Mouse (Mus musculus): Measurements from ENCODE around the gene Ccdc9b.

Ccdc9b gene

DNA sequence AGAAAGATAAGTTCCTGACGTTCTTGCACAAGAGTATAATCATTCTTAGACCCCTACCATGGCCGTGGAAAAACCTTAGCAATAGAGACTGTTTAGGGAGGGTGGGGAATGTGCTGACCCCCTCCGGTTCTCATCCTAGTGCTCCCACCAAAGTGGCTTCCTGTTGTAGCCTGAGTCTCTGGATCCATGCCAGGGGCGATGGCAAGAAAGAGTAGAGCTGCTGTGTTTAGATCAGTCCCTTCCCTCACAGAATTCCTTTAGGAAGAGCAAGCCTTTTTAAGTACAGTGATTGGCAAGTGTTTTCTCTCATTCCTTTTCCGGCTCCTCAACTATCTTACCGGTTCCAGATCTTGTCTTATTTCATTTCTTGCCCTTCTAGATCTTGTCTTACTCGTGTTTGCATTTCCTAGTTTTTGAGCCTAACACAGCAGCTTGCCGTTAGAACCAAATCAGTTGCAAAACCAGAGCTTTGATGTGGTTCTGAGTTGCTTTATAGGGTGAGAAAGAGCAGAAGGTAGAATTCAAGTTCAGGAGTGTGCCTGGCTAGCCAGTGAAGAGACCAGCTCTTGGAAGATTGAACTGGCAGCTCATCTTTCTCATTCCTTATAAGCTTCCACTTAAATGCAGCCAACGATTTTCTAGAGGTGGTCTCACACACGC lies 15.0 kb downstream of the Ccdc9b start:
- no peak for DNase-seq (ENCODE audit: low spot score in 2 of 2)

DNA sequence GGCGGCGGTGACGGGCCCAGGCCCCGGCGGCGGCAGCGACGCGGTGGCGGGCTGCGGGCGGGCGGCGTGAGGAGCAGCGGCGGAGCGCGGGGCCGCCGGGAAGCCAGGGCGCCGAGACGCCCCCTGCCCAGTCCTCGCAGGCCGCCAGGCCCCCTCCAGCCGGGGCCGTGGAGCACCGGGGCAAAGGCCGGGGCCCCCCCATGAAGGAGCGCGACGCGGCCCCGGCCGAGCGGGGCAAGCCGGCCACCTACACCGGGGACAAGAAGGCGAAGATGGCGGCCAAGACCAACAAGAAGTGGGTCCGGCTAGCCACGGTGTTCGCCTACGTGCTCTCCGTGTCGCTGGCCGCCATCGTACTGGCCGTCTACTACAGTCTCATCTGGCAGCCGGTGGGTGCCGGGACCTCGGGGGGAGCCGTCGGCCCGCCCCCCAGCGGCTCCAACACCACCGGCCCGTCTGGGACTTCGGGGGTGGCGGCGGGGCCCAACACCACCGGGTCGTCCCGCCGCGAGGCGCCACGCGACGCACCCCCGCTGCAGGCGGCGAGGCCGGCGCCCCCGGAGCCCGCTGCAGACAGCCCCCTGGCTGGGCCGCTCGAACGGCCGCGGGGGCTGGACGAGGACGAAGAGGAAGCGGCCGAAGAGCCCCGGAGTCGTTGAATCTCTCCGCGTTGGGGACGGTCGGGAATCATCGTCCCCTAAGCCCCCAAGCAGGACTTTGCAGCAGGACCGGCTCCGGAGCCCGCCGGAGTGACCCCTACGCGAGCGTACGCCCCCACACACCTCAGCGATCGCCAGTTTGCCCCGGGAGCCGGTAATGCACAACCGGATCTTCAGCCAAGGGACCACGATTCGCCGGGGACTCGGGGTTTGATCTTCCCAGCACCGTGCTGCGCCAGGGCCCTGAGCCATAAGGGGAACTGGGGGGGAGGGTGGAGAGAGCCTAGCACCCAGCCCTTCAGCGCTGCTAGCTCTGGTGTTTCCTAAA lies 16.3 kb downstream of the Ccdc9b start:
- DNase-seq (ENCODE audit: low spot score in 2 of 2), result no peak

DNA sequence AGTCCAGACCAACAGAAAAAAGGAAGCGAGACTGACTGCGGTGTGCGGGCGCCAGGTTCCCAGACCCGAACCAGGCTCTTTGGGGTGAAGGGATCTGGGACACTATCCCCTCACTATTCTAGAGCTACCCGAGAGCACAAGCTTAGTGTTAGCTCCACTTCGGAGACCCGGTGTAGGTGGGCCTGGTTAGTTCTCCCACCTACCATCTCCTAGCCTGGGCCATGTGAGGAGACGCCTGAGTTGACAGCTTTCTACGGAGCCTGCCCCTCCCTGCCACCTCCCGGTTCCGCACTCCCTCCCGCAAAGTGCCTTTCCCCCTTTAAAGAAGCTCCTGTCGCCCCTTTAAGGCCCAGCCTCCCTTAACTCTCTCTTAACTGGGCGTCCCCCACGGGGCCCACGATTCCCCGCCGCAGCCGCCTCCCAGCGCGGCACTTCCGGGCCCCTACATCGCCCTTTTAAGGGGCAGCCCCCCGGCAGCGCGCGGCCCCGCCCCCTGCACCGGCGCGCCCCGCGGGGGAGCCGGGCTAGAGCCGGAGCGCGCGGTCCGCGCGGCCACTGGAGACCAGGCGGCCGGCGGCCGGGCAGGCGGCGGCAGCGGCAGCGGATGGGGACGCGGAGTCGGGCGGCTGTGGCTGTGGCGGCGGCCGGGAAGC lies 17.1 kb downstream of the Ccdc9b start, which contains the start of gene Inafm2:
Gene Inafm2, plus strand, starts transcription at position 527 of the 653 bp plus-strand sequence.
- peak; percentile 89 to 93 for DNase-seq (ENCODE audit: low spot score in 2 of 2)

DNA sequence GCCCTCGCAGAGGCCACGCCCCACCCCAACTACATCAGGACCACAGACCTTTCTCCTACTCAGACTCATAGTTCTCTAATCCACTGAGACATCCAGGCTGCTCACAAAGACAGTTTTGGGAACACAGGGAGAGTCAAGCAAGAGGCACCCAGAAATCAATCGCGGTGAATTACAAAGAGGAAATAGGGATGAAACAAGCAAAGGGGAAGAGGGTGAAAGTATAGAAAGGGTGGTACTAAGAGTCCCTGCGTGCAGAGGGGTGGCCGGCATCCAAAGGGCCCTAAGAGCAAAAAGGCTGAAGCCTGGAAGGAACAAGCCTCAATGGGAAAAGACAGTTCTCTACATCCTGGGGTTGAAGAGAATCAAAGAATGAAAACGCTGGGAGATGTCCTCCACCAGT lies 17.8 kb downstream of the Ccdc9b start:
- DNase-seq (ENCODE audit: low spot score in 2 of 2), result no peak

DNA sequence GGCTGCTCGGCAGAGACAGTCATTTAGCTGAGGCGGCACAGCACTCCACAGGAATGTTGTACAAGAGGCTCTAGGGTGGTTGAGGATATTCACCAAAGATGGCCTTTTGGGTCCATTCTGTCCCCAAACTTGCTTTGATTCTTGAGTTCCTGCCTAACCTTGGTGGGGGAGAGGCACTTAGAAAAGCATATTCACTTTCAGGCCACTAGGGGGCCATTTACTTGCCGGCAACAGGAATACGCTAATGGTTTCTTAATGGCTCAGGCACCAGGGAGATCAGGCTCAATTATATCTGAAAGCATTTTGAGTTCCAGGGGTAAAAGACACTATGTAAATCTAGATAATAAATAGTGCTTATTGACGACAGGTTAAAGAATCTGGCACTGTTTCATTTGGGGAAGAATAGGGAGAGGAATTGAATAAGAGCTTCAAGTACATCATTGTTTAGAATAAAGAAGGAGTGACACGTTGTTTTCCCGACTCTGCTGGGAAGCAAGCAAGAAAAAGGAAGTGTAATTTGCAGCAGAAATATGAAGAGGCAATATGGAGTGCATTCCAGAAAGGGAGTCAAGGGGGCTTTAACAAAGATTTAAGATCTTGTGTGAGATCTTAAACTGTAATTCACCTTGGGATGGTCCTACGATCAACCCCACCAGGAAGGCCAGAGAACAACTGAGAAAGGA lies 19.1 kb downstream of the Ccdc9b start:
- DNase-seq (ENCODE audit: low spot score in 2 of 2), result no peak

DNA sequence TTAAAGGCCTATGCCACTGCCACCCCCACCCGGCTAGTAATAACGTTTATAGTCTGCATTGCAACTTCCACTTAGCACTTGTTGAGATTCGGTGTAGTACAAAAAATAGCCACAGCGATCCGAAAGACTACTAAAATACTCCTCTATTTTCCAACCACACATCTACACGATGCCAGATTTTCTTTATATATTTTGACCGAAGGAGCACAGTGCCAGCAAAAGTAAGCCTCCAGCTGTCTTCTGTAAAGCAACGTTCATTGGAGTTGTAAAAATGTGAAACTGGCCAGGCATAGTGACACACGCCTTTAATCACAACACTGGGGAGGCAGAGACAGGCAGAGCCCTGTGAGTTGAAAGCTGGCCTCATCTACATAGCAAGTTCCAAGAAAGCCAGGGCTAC lies 21.3 kb downstream of the Ccdc9b start:
- peak in 1 of 2 experiments; percentile 70 for DNase-seq (ENCODE audit: low spot score in 2 of 2)

DNA sequence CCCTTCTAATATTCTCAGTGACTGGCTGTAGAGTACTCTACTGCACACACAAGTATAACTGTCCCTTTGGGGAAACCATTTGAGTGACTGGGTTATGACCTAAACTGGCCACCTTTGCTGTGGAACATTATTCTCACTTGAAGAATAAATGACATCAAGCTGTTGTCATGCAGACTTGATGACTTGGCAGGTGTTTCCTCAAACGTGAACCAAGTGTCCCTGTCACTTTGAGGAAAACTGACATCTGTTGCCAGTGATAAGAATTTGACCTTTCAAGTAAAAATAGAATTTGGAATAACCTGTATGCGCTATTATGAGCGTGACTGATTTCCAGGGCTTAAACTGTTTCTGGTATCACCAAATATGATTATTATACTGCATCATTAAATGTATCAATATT lies 22.1 kb downstream of the Ccdc9b start:
- no peak for DNase-seq (ENCODE audit: low spot score in 2 of 2)

DNA sequence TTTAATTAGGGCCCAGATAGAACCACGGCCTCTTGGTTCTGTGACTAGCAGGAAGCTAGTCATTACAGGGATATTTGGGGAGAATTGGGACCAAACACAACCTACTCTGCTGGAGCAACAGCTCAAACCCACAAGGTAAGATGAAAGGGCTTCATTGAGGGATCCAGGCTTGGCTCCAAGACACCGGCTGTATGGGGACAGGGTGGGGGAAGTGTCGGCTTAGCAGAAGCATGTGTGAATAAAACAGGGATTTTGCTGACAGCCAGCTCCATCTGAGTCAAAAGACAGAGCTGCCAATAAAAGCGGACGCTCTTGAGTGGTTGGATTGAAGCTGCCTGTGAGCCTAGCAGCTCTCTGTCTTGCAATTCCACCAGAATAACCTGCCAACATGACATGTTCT lies 29.1 kb downstream of the Ccdc9b start:
- DNase-seq (ENCODE audit: low spot score in 2 of 2), result peak in 1 of 2 experiments; percentile 72

DNA sequence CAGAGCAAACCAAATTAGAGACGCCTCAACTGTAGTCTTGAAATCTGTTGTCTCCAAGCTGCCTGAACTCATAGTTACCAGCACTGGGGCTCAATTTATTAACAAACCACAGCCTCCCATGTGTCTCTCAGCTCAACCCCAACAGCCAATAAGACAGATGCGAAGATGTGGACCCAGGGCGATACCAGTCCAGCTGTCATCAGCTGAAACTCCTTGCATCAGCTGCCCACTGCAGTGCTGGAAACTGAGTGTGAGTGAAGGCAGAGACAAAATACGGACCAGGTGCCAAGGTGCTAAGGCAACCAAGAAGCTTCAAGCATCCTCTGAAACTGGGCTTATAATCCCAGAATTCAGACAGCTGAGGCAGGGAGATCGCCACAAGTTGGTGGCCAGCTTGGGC lies 30.5 kb downstream of the Ccdc9b start:
- no peak for DNase-seq (ENCODE audit: low spot score in 2 of 2)

DNA sequence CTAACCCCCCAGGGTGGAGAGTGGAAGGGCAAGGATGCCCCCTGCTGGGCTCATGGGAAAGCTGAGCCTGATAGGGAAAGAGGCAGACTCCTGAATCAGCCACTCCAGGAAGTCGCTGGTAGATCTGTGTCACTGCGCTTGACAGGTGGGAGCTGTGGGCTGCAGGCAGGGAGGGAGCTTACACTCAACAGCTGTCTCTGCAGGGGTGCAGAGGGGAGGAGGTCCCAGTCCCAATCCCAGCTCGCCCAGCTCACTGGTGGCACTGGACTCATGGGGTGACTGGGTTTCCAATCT lies 31.9 kb downstream of the Ccdc9b start:
- peak; percentile 76 to 79 for DNase-seq (ENCODE audit: low spot score in 2 of 2)

DNA sequence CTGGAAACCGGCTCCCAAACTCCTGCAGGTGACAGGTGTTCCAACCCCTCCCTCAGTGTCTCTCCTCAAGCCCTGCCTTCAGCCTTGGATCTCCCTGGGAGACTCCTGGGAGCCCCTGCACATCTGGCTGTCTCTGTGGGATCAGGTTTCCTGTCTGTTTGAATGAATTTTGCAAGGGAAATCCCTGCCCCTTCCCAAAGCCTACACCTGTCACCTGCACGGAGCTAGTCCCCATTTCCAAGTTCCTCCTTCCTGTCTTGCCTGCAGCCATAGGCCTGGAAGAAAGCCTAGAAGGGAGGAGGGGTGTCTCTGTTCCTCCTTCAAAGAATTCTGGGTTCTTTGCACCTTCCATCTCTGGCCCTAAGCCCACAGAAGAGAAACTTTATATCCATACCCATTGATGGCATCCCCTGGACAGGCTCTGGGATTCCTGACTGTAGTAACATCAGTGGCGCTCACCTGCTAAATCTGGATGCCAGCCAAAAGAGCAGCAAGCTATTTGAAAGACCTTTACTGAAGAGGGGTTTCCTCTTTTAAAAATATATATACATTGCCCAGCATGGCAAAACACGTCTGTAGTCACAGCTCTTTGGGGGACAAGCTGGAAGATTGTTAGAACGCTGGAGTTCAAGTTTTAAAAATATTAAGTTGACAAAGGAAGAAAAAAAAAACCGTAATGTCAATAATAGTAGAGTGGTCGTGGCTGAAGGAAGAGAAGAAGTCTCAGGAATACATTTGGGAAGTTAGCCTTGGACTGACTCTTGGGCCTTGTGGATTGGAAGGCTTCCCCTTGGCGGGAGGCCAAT lies 32.4 kb downstream of the Ccdc9b start:
- no peak for DNase-seq (ENCODE audit: low spot score in 2 of 2)

DNA sequence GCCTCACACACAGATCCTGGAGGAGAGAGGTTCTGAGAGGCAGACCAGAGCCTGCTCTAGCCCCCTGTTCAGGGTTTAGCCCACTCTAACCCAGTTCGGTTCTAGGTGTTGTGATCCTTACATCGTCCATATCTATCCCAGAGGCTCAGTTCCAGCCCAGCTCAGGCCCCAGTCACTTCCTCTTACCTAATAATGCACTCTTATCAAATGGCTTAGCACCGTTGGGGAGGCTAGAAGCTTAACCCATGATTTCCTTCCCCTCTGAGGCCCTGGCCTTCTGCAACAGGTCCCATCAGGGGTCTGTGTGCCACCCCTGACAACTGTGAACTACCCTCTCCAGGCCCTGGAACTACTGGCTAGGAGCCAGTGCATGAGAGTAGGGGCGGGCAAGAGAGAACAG lies 33.3 kb downstream of the Ccdc9b start:
- DNase-seq (ENCODE audit: low spot score in 2 of 2), result no peak

DNA sequence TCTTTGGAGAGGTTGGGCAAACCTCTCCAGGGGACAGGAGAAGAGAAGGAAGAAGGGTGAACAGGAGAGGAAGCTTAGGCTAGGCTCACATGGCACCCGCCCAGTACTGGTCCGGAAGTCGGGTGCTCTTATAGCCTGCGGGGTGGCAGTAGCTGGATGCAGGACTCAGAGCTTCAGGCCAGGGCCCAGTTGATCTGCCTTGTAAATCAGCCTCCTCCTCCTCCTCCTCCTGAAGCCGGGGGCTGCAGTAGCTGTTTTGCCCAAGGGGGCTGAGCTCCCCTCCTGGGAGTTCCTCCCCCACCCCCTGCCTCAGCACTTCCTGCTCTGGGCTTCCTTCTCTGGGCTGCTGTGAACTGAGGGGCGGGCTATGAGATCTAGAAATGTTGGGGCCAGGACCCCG lies 34.1 kb downstream of the Ccdc9b start, which contains the start of gene Plcb2:
Gene Plcb2, minus strand, starts transcription at position 102 of the 400 bp plus-strand sequence.
- DNase-seq (ENCODE audit: low spot score in 2 of 2), result no peak

DNA sequence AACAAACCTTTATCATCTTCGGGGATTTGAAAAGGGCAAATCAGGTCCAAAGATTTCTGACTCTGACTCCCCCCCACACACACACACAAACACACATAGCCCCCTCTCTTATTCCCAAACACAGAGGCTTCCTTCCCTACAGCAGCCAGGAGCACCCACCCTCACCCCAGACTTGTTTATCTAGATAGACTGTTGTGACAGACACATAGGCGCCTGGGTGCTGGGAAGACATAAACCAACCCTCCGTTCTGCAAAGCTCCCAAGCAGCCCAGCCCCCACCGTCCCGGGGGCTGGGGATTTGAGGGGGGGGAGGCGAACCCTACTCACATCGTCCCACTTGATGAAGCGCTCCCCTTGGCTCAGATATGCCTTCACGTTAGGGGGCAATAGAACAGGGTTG lies 34.5 kb downstream of the Ccdc9b start:
- DNase-seq (ENCODE audit: low spot score in 2 of 2), result no peak

DNA sequence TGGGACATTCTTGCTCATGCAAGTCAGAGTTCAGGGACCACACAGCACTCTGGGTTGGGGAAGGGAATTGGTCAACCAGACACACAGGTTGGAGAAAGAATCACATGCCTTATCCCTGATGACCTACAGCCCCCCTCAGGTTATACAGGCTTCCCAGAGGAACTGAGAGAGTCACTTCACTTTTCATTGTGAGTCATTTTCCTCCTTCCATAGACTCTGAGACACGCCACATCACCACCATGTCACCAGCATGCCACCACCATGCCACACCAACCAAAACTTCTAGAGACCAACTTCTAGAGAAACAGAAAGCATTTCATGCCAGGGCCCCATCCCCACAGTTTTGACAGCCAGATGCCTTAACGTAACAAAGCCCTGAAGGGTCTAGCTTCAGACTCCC lies 35.6 kb downstream of the Ccdc9b start:
- DNase-seq (ENCODE audit: low spot score in 2 of 2), result no peak

DNA sequence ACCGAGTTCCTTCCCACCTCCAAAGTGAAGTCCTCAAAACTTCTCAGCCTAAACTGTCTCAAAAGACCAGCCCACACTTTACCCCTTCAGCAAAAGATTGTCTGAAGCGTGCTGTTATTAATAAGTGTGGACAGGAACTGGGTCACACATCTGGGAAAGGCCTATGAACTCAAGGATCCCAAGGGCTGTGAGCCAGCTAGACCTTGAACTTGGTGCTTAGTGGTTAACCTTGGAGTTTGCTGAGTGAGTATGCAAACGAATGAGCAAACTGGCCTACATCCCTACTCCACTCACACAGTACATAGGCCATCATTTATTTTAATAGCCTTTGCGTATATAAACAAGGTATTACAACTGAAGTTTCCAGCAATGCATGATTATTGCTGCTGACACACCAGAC lies 37.0 kb downstream of the Ccdc9b start:
- no peak for DNase-seq (ENCODE audit: low spot score in 2 of 2)

DNA sequence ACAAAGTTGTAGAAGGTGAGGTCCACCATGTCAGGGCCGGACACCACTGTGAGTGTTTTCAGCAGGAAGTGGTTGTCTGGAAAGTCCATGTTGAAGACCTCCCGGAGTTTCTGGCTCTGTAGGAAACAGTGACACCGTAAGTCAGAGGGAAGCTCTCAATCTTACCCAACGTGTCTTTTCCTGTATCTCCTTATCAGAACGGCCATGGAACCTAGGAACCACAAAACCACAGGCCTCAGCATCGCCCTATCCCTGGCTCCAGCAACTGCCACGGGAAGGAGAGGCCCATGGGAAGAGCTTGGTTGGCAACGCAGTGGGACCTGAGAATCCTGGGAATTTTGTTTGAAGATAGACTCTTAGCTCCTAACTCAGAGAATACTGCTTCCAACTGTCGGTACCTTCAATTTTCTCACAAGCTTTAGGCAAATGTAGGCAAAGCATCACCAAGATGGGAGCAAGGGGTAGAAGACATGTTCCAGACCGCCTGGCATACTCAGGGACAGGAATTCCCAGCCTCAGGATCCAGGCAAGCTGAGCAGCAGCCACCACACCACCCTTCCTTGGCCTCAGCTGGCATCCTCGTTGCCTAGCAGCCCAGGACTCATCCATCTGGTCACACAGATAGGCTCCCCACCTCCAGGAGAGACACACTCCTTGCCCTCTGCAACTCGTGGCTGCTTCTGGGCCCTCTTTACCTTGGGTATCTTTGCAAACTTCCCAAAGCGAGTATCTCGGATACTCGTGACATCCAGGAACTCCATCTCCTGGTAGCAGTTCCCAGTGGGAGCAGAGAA lies 38.6 kb downstream of the Ccdc9b start:
- no peak for DNase-seq (ENCODE audit: low spot score in 2 of 2)

DNA sequence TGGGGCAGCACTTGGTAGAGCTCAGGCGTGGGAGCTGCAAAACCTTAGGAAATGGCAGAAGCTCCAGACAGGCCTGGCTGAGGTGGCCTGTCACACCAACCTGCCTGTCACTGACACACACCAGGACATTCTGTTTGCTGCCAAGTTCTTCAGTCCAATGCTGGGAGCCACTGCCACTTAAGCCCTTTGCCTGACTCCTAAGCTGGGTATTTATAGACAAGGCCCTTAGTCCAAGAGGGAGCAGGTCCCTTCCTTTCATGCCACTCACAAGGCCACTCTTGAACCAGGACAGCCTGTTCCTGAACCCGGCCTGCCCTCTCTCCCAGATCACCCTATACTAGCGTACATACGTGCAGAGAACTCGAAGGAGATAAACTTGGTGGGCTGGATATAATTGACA lies 45.8 kb downstream of the Ccdc9b start:
- no peak for DNase-seq (ENCODE audit: low spot score in 2 of 2)

DNA sequence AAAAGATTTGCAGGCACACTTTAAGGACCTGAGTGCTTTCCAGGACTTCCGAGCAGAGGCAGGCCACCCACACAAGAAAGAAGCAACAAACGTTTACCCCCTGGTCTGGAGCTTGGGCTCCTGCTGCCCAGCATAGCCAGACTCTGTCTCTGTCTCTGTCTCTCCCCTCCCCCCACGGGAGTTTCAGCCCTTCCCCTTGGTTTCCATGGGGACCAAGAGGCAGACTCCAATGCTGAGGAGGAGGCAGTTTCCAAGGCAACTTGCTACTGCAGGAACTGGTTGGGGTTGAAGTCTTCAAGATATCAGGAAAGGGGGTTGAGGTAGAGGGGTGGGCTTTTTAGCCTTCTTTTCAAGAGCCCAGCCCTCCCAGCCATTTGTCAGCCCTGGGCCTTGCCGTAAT lies 48.2 kb downstream of the Ccdc9b start:
- peak in 1 of 2 experiments; percentile 79 for DNase-seq (ENCODE audit: low spot score in 2 of 2)

DNA sequence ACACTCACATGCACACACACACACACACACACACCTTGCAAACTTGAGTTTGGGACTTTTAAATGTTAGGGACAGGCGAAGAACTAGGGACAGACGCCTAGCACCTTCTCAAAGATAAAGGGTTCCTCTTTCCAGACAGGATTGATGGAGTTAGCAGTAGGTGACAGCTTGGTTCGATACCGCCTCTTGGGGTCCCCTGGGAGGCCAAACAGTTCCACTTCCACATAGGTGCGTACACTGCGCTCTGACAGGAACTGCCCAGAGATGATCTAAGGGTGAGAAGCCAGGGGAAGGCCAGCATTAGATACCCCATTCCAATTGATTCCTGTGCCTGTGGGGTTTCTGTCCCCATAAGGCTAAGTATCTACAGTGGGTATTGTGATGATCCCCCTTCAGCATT lies 48.8 kb downstream of the Ccdc9b start:
- no peak for DNase-seq (ENCODE audit: low spot score in 2 of 2)
